Mouse (Mus musculus): Measurements from ENCODE around the gene Fam71e2.
A peak's percentile ranks its signal among the peaks of the same experiment; 100 is the strongest.
"Not testable (repeated sequence)": the region's sequence is repeated elsewhere in the genome, so short reads cannot be mapped to it uniquely, and the experiment has no call there.

Gene Fam71e2

GRCm38 (mm10) chr7:4771202-4771601, at the start of gene Fam71e2:
Fam71e2 (minus strand) TSS chr7:4771302.
- no peak for DNase-seq (ENCODE audit: low spot score in 2 of 2)

- DNase-seq (ENCODE audit: low spot score in 2 of 2), result no peak
Observed at GRCm38 (mm10) chr7:4816559-4816958, 45.5 kb upstream of the Fam71e2 start.

GRCm38 (mm10) chr7:4813105-4813791, 42.1 kb upstream of the Fam71e2 start:
- DNase-seq (ENCODE audit: low spot score in 2 of 2), result no peak

GRCm38 (mm10) chr7:4812303-4813104, 41.4 kb upstream of the Fam71e2 start, which contains the start of gene Ube2s:
Ube2s (minus strand) TSS chr7:4812590.
- DNase-seq (ENCODE audit: low spot score in 2 of 2), result peak; percentile 98 to 99

- peak; percentile 34 to 56 for DNase-seq (ENCODE audit: low spot score in 2 of 2)
Observed at GRCm38 (mm10) chr7:4811842-4812302, 40.8 kb upstream of the Fam71e2 start.

GRCm38 (mm10) chr7:4811131-4811530, 40.0 kb upstream of the Fam71e2 start:
- not testable (repeated sequence) for DNase-seq (ENCODE audit: low spot score in 2 of 2)

- peak in 1 of 2 experiments; percentile 36 for DNase-seq (ENCODE audit: low spot score in 2 of 2)
Observed at GRCm38 (mm10) chr7:4806716-4807115, 35.6 kb upstream of the Fam71e2 start.

GRCm38 (mm10) chr7:4802247-4802646, 31.1 kb upstream of the Fam71e2 start:
- DNase-seq (ENCODE audit: low spot score in 2 of 2), result no peak

- DNase-seq (ENCODE audit: low spot score in 2 of 2), result no peak
Observed at GRCm38 (mm10) chr7:4795767-4796433, 24.8 kb upstream of the Fam71e2 start.

- no peak for DNase-seq (ENCODE audit: low spot score in 2 of 2)
Observed at GRCm38 (mm10) chr7:4794631-4795168, 23.6 kb upstream of the Fam71e2 start.

GRCm38 (mm10) chr7:4793674-4794073, 22.6 kb upstream of the Fam71e2 start:
- DNase-seq (ENCODE audit: low spot score in 2 of 2), result no peak

- DNase-seq (ENCODE audit: low spot score in 2 of 2), result not testable (repeated sequence)
Observed at GRCm38 (mm10) chr7:4793248-4793647, 22.1 kb upstream of the Fam71e2 start.

GRCm38 (mm10) chr7:4792278-4793212, 21.4 kb upstream of the Fam71e2 start, which contains the start of gene Rpl28:
Rpl28 (plus strand) TSS chr7:4792874.
- peak; percentile 91 to 92 for DNase-seq (ENCODE audit: low spot score in 2 of 2)

- DNase-seq (ENCODE audit: low spot score in 2 of 2), result no peak
Observed at GRCm38 (mm10) chr7:4789436-4789935, 18.4 kb upstream of the Fam71e2 start, which contains the start of gene Tmem238. Tmem238 (minus strand) TSS chr7:4789656.

- peak; percentile 10 to 30 for DNase-seq (ENCODE audit: low spot score in 2 of 2)
Observed at GRCm38 (mm10) chr7:4788499-4789435, 17.7 kb upstream of the Fam71e2 start.

- no peak for DNase-seq (ENCODE audit: low spot score in 2 of 2)
Observed at GRCm38 (mm10) chr7:4783667-4784268, 12.7 kb upstream of the Fam71e2 start.

GRCm38 (mm10) chr7:4782759-4783158, 11.7 kb upstream of the Fam71e2 start, which contains the start of the genes Il11 and Tmem190:
Il11 (minus strand) TSS chr7:4782859.
Tmem190 (plus strand) TSS chr7:4782937.
- no peak for DNase-seq (ENCODE audit: low spot score in 2 of 2)

GRCm38 (mm10) chr7:4782130-4782529, 11.0 kb upstream of the Fam71e2 start:
- DNase-seq (ENCODE audit: low spot score in 2 of 2), result no peak

GRCm38 (mm10) chr7:4779921-4780320, 8.8 kb upstream of the Fam71e2 start:
- DNase-seq (ENCODE audit: low spot score in 2 of 2), result no peak
